Mouse (Mus musculus) heart, adult 2 months (tissue): ENCODE measurements at regions not wholly inside any gene's neighbourhood (a gene's known extent, or its start where the extent isn't known, plus 50 kb on each side); places are given as distances from the start of the nearest gene placed in this dataset.

Experiments
- CTCF ChIP-seq: fragments of 200-600 bp; IDR thresholded peaks from 2 replicates; pipeline ENCODE4 v1.8.1; 2022; ENCODE audit warnings: antibody characterized with exemption, mild to moderate bottlenecking, moderate library complexity
- EP300 ChIP-seq: fragments of 200-500 bp; IDR thresholded peaks from 2 replicates; pipeline ENCODE4 v1.6.1; 2011; ENCODE audit warnings: low read depth, low read length, control low read depth; ENCODE audit not compliant: insufficient read depth
- POLR2A ChIP-seq: fragments of 200-500 bp; IDR thresholded peaks from 2 replicates; pipeline ENCODE4 v1.6.1; 2011; ENCODE audit warnings: mild to moderate bottlenecking, low read depth, low read length, control low read depth; ENCODE audit not compliant: insufficient read depth

DNA sequence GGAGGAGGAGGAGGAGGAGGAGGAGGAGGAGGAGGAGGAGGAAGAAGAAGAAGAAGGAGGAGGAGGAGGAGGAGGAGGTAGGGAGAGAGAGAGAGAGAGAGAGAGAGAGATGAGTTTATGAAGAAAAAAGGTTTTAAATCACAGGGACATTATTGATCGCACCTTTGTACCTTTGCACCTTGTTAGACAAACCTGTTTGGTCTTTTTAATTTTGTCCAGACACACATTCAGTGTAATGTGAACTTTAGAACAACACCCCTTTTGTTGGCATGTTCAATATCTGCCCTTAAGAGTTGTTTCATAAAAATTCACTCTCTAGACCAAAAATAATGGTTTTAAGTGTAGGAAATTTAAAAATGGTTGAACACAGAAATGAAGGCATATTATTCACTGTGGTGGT lies 527.5 kb upstream of the Gm5415 start:
- no peak for TF ChIP-seq CTCF
- no peak for TF ChIP-seq POLR2A
- no peak for TF ChIP-seq EP300
